Mouse (Mus musculus) spleen, adult 12 weeks (tissue): Measurements from ENCODE around the gene Itga2b.

ENCODE experiments used
- DNase-seq: peaks from one replicate; pipeline ENCODE4 v3.0.0; 2022; ENCODE audit warnings: low spot score

Itga2b gene

DNA sequence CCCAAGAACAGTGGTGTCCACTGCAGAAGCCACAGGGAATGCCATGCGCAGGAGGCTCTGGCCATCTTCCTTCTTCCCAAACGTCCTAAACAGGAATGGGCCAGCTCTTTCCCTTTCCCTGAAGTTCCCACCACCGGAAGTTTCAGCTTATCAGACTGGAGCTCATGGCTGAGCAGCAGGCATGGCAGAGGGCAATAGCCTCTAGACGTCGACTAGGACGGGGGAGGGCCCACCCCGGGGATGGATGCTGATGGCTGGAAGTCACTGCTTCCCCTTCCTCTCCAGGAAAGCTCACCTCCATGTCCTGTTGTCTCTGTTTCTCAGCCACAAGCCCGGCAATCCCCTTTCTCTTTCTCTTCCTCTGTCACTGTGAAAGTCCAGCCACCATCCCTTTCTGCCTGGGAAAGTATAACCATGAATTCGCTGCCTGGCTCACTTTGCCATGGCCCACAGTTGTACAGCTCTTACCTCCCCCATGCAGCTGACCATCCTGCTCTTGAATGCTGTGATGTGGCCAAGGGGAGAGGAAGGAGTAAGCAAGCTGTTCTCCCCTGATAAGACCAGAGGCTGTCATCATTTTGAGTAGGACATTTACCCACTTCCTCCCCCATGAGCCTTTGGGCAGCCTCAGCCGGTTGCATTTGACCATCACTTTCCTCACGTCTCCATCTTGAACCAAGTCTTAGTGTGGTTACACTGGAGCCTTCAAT is at the start of gene Itga2b:
Itga2b (minus strand) TSS at position 475 of the 710 bp plus-strand sequence.
- DNase-seq, result no peak

DNA sequence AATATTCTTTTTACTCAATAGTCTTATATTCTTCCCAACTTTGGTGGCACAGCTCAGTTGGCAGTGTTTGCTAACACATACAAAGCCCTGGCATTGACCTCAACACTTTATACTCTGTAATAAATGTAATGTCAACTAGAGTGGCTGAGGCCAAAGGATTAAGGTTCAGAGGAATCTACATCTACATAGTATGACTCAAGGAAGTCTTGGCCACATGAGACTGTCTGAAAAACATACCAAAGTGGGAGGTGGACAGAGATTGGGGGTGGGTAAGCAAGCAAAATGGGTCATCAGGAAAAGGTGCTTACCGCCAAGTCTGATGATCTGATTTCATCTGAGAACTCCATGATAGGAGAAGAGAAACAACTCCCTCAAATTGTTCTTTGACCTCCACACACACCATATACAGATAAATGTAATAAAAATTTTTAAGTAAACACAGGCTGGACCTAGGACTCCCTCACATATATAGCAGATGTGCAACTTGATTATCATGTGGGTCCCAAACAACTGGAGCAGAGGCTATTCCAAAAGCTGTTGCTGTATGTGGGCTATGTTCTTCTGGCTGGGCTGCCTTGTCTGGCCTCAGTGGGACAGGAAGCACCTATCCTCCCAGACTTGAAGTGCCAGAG is 45.0 kb upstream of the Itga2b start:
- DNase-seq, result no peak

DNA sequence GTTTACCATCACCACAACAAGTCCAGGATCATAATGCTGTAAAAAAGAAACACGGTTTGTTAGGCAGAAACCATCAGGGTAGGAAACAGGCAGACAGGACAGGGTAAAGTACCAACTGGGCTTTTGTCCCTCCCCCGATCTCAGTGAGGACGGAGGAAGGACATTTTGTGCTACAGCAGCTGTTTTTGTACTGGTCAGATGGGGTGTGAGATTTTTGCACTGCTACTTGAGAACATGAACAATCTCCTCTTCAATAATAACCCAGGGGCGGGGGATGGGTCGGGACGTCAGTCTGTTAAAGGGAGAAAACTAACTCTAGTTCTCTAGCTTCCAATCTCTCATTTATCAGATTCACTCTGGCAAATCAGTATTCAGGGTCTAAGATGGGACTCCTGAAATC is 40.3 kb upstream of the Itga2b start:
- DNase-seq, result no peak

DNA sequence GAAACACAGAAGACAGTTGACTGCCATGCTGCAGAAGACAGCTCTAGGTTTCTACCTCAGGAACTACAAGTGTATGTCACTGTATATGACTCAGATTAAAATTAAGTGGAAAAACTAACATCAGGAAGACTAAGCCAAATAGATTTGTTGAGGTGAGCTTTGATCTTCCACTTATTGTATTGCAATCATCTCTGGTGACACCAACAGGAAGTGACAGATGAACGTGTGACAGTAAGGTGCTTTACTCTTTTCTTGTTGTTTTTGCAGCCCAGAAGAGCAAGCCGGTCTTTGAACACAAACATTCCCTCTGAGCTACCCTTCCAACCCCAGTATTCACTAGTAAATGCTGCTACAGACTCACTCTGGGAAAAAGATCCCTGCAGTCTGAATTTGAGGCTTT is 26.8 kb upstream of the Itga2b start:
- DNase-seq, result no peak

DNA sequence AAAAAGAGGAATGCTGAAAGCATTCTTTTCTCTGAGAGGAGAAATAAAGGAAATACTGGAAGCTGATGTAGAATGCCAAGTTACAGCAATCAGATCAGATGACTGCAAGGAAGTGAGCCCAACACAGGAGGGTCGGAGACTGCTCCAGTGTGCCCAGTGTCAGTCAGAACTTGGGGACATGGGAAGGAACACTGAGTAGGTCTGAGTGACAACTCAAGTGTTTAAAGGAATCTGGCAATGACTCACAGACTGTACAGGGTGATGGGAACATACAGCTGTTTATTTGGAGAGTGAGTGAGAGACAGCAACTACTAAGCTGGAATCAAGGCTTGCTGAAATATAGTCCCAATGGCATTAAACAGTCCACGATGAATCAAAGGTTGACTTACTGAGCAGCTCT is 26.3 kb upstream of the Itga2b start:
- no peak for DNase-seq

DNA sequence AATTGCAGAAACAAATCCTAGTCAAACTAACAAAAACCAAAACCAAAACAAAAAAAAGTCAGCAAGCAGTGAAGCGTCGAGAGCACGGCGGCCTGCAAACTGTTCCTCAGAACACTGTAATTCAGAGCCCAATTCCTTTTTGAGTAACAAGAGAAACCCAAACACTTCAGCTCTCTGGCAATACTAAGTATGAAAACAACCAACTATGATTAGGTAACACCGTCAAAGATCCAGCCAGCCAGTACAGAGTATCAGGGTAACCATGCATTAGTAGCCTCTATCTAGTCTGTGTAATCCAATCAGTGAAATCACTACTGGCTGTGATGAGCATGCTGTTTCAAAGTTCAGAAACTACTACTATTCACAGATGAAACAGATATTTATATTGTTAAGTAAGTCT is 25.8 kb upstream of the Itga2b start:
- DNase-seq, result no peak

DNA sequence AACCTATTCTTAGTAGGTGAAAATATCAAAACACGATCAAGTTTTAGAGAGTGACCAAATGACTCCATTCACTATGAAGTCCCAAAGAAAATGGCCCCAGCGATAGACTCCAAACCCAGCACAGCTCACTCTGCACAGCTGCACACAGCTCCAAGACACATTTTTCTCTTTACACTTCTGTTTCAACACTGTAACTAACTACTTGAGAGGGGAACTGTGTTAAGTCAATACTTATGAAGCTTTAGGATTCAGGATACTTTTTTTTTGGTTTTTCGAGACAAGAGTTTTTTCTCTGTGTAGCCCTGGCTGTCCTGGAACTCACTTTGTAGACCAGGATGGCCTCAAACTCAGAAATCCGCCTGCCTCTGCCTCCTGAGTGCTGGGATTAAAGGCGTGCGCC is 25.2 kb upstream of the Itga2b start:
- no peak for DNase-seq

DNA sequence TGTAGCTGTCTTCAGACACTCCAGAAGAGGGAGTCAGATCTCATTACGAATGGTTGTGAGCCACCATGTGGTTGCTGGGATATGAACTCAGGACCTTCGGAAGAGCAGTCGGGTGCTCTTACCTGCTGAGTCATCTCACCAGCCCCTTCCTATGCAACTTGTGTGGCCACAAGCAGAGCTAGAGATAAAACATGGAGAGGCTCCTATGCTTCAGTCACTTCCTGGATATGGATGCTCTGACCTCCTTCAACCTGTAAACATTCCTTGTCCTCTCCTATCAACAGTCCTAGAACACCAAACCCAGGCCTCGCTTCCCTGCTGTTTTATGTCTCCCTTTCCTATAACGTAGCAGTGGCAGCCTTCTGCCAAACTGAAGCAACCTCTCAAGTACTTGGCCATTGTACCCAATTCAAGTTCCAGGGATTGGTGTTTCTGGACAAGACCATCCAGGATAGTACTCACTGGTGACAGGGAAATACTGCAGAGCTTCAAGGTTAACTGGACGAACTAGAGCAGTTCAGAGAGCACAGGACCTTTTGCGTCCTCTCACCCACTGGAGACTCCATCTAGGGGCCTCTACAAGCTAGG is 24.2 kb upstream of the Itga2b start:
- no peak for DNase-seq

DNA sequence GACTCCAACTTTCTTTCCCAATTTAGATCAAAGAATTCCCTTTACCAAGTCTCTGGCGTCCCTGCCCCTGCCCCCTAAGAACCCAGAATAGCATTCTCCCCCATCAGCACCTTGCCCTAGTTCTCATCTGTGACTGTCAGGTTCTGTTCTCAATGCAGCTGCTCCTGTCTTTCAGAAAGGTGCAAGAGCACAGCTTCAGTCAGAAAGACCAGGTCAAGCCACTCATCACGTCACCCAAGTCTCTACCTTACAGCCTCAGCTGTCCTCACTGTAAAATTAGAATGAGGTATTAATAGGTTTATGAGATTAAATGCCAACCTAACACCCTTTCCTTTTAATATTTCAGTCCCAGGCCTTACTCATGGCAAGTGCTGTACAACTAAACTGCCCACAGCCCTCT is 23.3 kb upstream of the Itga2b start:
- no peak for DNase-seq

DNA sequence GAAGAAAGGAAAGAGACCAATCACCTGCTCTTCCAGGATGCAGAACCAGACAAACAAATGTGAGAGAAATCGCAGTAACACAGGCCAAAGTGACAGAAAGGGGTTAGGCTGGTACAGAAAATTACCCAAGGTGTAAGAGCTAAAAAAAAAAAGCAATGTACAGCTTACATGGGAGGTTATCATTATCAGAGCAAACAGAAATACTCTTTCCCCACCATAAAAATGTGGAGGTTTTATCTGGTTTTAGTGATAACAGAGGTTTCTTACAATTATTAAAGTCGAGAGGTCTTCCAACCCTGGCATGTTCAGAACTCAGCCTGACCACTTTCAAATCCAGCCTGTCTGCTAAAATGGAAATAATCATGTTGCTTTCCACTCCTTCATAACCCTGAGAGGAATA is 18.0 kb upstream of the Itga2b start:
- no peak for DNase-seq

DNA sequence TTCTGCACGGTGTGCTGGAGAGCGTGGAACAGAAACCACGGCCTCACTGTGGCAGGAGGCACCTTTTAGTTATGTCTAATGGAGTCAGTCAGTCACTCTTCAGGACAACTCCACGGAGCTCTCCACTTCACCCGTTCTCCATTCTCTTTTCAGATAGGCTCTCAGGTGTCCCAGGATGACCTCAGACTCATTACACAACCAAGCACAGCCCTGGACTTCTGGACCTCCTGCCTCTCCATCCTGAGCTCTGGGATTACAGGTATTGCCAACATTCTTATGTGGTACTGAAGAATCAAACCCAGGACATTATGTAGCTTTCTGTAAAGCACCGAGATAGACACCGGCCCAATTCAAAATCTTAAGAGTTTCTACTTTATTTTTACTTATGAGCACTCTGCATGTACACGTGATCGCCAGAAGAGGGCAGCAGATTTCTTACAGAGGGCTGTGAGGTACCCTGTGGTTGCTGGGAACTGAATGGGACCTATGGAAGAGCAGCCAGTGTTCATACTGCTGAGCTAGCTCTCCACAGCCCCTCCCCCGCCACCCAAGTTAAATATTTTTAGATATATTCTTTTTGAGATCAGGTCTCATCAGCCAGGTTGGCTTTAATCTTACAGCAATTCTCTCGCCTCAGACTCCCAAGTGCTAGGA is 16.9 kb upstream of the Itga2b start:
- DNase-seq, result no peak

DNA sequence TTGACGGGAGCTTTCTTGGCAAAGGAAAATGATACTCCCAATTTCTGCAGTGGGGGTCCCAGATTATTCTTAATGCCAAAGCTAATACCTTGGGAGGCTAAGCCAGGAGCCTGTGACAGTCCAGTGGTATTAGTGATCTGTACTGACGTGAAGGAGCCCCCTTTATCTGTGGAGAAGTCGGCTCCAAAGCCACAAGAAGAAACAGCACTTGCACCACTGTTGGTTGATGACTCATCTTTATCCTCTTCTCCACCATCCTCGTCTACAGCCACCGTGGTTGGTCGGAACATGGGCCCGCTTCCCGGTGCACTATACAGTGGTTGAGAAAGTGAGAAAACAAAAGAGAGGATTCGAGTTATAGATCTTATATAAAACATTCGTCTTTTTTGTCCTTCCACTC is 11.9 kb upstream of the Itga2b start:
- no peak for DNase-seq

DNA sequence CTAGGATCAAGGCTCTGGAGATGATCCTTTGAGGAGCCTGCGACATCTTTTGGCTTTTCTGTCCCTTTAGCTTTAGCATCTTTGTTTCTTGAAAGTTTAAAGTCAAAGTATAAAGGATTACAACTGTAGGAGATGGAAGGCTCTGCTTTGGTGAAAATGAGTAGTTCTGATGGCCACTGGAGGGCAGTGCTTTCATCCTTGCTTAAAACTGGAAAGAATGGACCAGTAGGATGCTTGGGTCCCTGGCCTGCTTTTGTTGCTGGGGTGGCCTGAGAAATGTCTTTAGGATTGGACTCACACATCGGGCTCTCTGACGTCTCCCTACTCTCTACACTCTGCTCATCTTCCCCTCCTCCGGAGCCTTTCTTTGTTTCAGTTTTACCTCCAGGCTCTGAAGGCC is 11.0 kb upstream of the Itga2b start:
- no peak for DNase-seq

DNA sequence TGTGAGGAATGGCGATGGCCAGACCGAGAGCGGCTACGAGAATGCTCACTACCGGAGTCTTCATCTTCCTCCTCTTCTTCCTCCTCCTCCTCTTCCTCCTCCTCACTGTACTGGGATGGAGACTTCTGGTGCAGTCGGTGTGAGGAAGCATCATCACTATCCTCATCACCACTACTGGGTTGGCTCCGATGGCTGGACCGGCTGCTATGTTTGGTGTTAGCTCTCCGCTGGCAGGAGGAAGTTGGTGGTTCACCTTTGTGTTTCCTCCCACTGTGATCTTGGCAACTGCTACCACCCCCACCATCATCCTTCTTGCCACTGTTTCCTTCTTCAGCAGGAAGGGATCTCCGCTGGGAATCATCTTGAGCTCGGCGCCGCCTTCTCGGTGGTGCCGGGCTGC is 10.2 kb upstream of the Itga2b start:
- no peak for DNase-seq

DNA sequence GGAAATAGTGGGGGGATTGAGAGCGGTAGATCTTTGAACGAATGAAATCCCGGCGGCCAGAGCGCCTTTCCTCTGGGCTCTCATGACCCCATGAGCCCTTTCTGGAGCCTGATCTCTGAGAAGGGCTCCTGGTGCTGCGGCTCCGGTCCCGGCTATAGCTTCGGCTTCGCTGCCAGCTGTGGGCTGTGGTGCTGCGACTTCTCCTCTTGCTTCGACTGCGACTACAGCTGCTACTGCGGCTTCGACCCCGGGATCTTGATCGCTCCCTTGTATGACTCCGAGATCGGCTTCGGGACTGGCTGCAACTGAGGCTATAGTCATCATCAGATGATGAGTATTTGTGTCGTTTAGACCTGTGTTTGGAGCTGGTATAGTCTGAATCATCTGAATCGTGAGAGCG is 9.7 kb upstream of the Itga2b start:
- DNase-seq, result no peak

DNA sequence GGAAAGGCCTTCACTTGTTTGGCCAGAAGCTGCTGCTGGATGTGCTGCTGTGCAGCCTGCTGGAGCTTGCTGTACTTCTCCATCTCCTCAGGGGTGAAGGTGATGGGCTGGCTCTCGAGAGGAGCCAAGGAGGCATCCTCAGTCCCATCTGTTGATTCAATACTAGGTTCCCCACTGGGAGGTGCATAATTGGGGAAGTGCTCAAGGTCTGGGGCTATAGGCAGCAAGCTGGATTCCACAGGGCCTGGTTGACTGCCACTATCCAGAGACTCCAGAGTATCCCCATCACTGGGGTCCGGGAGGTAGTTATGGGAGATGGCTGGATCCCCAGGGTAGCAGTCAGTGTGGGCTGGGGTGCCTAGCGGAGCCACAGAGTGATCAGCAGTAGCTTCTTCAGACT is 8.7 kb upstream of the Itga2b start:
- DNase-seq, result no peak

DNA sequence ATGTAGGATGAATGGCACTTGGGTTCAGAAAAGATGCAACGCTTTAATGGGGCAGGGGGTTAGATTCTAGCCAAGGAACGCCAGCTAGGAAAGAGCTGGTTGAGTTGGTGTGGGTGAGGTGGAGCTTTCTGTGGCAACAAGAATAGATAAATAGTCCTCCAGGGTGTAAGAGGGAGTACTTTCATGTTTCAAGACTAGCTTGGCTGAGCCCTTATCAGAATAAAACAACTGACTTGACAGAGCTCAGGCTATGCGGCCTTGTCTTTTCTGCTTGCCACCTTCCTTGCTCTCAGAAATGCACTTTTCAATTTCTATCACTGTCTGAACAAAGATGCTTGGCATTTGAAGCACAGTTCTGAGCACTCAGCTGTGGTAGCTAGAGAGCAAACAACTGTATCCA is 5.1 kb upstream of the Itga2b start:
- DNase-seq, result no peak

DNA sequence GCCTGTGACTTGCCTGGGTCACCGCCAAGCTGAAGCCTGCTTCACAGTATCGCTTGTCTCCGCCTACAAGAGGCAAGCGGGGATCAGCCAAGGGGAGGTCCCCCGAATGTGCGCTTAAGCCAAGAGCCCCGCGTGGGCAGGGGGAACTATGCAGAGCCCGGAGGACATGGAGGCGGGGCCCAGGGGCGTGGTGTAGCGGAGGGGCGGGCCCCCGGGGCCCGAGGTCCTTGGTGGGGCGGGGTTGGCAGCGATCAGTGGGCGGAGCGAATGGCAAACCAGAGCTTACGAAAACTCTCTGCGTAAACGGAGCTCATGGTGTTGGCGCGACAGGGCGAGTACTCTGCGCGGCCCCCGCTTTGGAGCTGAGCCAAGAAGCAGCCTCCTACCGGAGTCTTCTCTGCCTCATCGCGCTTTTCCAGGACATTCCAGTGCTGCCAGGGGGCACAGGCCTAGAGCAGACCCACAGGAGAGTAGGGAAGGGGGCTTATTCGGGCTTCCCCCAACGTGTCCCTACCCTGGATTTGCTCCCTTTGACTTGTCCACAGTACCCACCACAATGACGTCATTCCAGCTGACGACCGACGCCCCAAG is 2.8 kb downstream of the Itga2b start:
- DNase-seq, result peak; percentile 80

DNA sequence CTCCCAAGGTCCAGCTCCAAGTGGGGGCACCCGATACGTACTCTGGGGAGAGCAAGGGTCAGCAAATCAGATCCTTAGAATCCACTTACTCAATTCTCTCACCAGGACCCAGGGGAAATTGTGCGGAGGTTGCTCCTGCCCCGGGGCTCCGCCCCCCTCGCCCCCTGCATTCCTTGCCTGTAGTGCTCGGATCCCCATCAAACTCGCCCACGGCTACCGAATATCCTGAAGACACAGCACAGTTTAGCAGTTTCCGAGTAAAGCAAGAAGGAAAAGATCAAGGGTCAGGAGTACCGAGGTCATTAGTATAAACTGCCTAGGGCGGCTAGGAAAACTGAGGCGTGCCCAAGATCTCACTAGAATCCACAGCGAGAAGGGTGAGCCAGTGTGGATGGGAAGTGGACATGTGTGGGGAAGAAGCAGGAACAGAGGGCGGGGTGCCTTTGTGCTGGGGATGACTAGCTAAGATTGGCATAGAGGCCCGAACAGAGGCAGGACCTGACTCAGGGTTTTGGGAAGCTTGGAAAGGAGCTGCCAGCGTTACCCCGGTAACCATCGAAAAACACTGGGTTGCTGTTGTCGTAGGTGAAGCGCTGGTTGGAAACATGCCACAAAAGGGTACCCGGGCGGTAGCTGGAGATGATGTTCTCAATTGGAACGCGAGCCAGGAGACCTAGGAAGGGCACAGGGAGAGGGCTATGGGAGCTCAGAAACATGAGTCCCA is 4.0 kb downstream of the Itga2b start:
- no peak for DNase-seq

DNA sequence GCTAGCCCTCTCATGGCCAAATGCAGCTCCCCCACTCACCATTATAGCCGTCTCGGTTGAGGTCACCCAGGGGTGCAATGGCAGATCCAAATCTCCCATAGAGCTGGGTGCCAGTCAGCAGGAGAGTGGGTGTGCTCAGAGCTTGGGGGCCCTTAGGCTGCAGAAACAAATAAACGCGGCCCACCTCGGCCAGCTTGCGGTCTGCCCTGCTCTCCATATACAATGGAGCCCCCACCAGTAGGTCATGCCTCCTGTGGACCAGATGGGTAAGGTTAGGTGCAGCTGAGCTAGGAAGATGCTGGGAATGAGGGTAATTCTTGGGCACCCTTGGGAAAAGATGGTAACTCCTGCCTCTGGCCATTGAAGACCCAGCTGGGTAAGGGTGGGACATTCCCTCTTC is 5.0 kb downstream of the Itga2b start:
- no peak for DNase-seq

DNA sequence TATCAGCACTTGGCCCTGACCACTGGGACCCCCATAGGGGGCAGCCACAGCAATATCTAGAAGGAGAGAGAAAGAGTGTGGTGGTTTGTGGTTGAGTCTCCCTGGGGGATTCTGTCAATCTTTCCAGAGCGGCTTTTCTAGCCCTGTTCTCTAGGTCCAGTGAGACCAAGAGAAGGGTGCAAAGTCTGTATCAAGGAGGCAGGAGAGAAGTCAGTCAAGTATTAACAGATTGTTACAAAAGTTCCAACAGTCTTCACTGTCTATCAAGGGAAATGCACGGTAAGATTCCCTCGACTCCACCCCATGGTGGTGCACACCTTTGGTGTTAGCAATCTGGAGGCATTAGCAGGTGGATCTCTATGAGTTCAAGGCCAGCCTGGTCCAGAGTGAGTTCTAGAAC is 8.2 kb downstream of the Itga2b start:
- DNase-seq, result no peak

DNA sequence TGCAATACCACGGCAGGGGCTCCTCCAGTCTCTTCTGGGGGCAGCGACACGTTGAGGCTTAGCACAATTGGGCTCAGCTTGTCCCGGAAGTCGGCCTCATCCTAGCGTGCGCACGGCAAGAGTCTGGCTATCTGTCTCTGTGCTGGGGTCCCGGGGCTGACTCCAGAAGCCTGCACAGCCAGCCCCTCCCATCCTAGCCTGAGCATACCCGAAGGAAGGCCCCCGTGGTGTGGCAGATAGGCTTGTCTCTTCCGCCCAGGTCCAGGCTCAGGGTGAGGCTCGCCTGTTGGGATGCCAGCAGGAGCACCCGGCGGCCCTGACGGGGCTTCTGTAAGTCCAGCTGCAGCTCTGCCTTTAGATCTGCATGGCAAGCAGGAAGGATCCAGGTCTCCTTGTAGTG is 9.4 kb downstream of the Itga2b start:
- no peak for DNase-seq
